18 mouse cellular contexts compared by ENCODE assay signal in the genomic region with DNA sequence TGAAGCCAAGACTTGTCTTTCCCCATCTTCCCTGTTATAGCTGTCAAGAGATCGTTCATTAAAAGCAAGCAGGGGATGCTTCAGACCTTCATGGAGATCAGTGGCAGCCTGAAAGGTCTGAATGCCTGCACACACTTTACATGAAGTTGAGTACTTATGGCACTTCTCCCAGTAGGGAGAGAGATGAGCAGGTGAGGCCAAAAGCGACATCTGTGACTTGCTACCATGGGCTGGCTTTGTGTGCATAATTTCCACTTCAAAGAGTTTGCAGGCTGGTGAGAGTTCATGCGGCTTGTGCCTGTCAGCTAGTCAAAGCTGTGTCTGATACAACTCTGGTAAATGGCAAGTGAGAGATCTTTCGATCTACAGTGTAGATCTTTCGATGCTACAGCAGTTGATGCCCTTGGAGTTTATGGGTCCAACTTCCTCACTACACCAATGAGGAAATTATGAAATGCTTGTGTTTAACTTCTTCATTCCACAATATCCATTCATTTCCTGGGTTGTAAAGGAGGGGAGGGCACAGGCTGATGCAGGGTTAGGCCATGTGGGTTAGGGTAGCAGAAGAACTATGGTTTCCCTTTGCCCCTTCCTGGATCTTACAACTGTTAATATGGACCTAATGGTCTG.
DNase-seq lines count a peak whose midpoint lies in the region; ATAC-seq and TF ChIP-seq lines count a peak whose summit lies in the region.
"Had no signal": no experiment of that assay in that cellular context is flagged by ENCODE, and none has a peak within 500 bp of the region (broad histone marks: within the 10 kb centered on the region; RNA-seq: fewer than 3 reads in every experiment).

No protein-coding gene starts in this region.

- 72% methylated on average over 5 of the region's 5 CpGs for WGBS in forebrain, embryonic 14.5 days
- 56% methylated on average over 5 of the region's 5 CpGs for WGBS in forebrain, embryonic 15.5 days

- ATAC-seq in forebrain, embryonic 14.5 days: no peak
- ATAC-seq in forebrain, embryonic 15.5 days (replicated peaks): no peak
- ATAC-seq: Patski had no signal

- H3K4me2 ChIP-seq in forebrain, embryonic 14.5 days (ENCODE audit: low read length): no peak overlapping the region
- no peak overlapping the region for H3K4me2 ChIP-seq in forebrain, embryonic 15.5 days (replicated peaks)
- H3K4me2 ChIP-seq: heart, embryonic 15.5 days; neural tube, embryonic 15.5 days had no signal

- no peak for TF ChIP-seq CTCF in brain, embryonic 14.5 days (IDR thresholded peaks at IDR 0.05; ENCODE audit: borderline replicate concordance, extremely low read depth, insufficient read depth, insufficient read length)

- no peak overlapping the region for H3K4me3 ChIP-seq in forebrain, embryonic 14.5 days (ENCODE audit: low read depth, low read length)
- no peak overlapping the region for H3K4me3 ChIP-seq in forebrain, embryonic 15.5 days
- H3K4me3 ChIP-seq: erythroblast, embryonic 14.5 days; heart, embryonic 15.5 days; limb, embryonic 10.5 days; neural tube, embryonic 15.5 days had no signal

- H3K27ac ChIP-seq in forebrain, embryonic 14.5 days (ENCODE audit: low read depth, low read length): no peak overlapping the region
- no peak overlapping the region for H3K27ac ChIP-seq in forebrain, embryonic 15.5 days (replicated peaks)
- H3K27ac ChIP-seq: heart, embryonic 15.5 days; kidney, postnatal 0 days; limb, embryonic 10.5 days; liver, embryonic 14.5 days; neural tube, embryonic 15.5 days had no signal

- no peaks in the 10 kb centered on the region for H3K9me3 ChIP-seq in forebrain, embryonic 14.5 days (replicated peaks; ENCODE audit: control insufficient read depth, low read length)
- no peaks in the 10 kb centered on the region for H3K9me3 ChIP-seq in forebrain, embryonic 15.5 days
- H3K9me3 ChIP-seq: heart, embryonic 15.5 days; limb, embryonic 10.5 days; neural tube, embryonic 15.5 days had no signal

- peak; percentile 14 for DNase-seq in forebrain, embryonic 14.5 days (ENCODE audit: low spot score)
- DNase-seq in brain, embryonic 14.5 days (ENCODE audit: low read depth): peak; percentile 57
- DNase-seq in cerebellum, postnatal 14 days: peak; percentile 62 to 78
- DNase-seq in thymus, adult 18-20 months: peak; percentile 10 to 34
- no peak for DNase-seq in liver
- no peak for DNase-seq in right cerebral cortex, adult 2 months (ENCODE audit: low spot score in 2 of 2)
- no peak for DNase-seq in spleen, adult 12 weeks (ENCODE audit: low spot score)
- DNase-seq: adrenal gland, adult 2 months; right cerebral cortex, adult 18-20 months had no signal

- no peak for TF ChIP-seq POLR2A in brain, embryonic 14.5 days (IDR thresholded peaks at IDR 0.05; ENCODE audit: borderline replicate concordance, extremely low read depth, insufficient read depth, insufficient read length, poor library complexity, severe bottlenecking)

- no peaks in the 10 kb centered on the region for H3K36me3 ChIP-seq in forebrain, embryonic 14.5 days (ENCODE audit: control insufficient read depth, insufficient read depth, low read length)
- H3K36me3 ChIP-seq in forebrain, embryonic 15.5 days: no peaks in the 10 kb centered on the region
- H3K36me3 ChIP-seq: heart, embryonic 15.5 days; limb, embryonic 10.5 days; neural tube, embryonic 15.5 days had no signal

- no peak overlapping the region for H3K9ac ChIP-seq in forebrain, embryonic 14.5 days (ENCODE audit: low read length)
- H3K9ac ChIP-seq in forebrain, embryonic 15.5 days (replicated peaks): no peak overlapping the region
- H3K9ac ChIP-seq: heart, embryonic 15.5 days; liver, embryonic 14.5 days; neural tube, embryonic 15.5 days had no signal

- H3K27me3 ChIP-seq in forebrain, embryonic 14.5 days (replicated peaks; ENCODE audit: control insufficient read depth, insufficient read depth, low read length): no peaks in the 10 kb centered on the region
- H3K27me3 ChIP-seq in forebrain, embryonic 15.5 days: no peaks in the 10 kb centered on the region
- H3K27me3 ChIP-seq: CH12.LX; heart, embryonic 15.5 days; neural tube, embryonic 15.5 days; Patski had no signal

- no peaks in the 10 kb centered on the region for H3K4me1 ChIP-seq in forebrain, embryonic 14.5 days (ENCODE audit: control insufficient read depth, insufficient read depth, low read length)
- H3K4me1 ChIP-seq in forebrain, embryonic 15.5 days: no peaks in the 10 kb centered on the region
- H3K4me1 ChIP-seq: heart, embryonic 15.5 days; limb, embryonic 10.5 days had no signal

Comparison
In these comparisons a context has a peak if more than half of its experiments do, and no peak if none do; other contexts are left out.
1. DNase-seq: peak in forebrain, embryonic 14.5 days (single experiment), brain, embryonic 14.5 days (single experiment), cerebellum, postnatal 14 days (2 of 2) and thymus, adult 18-20 months (2 of 2); none in liver (single experiment), right cerebral cortex, adult 2 months (0 of 2) and spleen, adult 12 weeks (single experiment).